Mouse (Mus musculus) liver, embryonic 15.5 days (tissue): ENCODE results near the gene Nr4a3. TPM values are rescaled to one million over a fixed set of nuclear protein-coding genes. Genes with fewer than 3 reads are reported as not detected.

Experiments used
- ATAC-seq: fragments of 200-750 bp; cut with Nextera tagmentation; 2 replicates; pipeline ENCODE4 v1.8.0; 2017; ENCODE audit warnings: moderate number of reproducible peaks, mild to moderate bottlenecking, moderate library complexity; ENCODE audit not compliant: insufficient read depth
- H3K27ac ChIP-seq: fragments of 300-500 bp; sonication (generic); replicated peaks from 2 replicates; pipeline ENCODE4 v1.5.1; 2015; ENCODE audit warnings: mild to moderate bottlenecking, inconsistent platforms
- H3K27me3 ChIP-seq: fragments of 300-500 bp; sonication (generic); 2 replicates; pipeline ENCODE4 v1.6.1; 2015; ENCODE audit warnings: mild to moderate bottlenecking, inconsistent platforms
- H3K36me3 ChIP-seq: fragments of 300-500 bp; sonication (generic); replicated peaks from 2 replicates; pipeline ENCODE4 v1.6.1; 2015; ENCODE audit warnings: moderate library complexity, mild to moderate bottlenecking, inconsistent platforms
- H3K4me1 ChIP-seq: fragments of 300-500 bp; sonication (generic); replicated peaks from 2 replicates; pipeline ENCODE4 v1.6.1; 2015; ENCODE audit warnings: inconsistent platforms
- H3K4me2 ChIP-seq: fragments of 300-500 bp; sonication (generic); 2 replicates; pipeline ENCODE4 v1.6.1; 2015; ENCODE audit warnings: moderate library complexity, mild to moderate bottlenecking, inconsistent platforms
- H3K4me3 ChIP-seq: fragments of 300-500 bp; sonication (generic); replicated peaks from 2 replicates; pipeline ENCODE4 v1.5.1; 2015; ENCODE audit warnings: mild to moderate bottlenecking, inconsistent platforms
- H3K9ac ChIP-seq: fragments of 300-500 bp; sonication (generic); 2 replicates; pipeline ENCODE4 v1.6.1; 2015; ENCODE audit warnings: moderate library complexity, mild to moderate bottlenecking, inconsistent platforms
- H3K9me3 ChIP-seq: fragments of 300-500 bp; sonication (generic); replicated peaks from 2 replicates; pipeline ENCODE4 v1.6.1; 2016; ENCODE audit warnings: inconsistent platforms
- WGBS: fragments of 180-500 bp; shearing (Covaris S2); methylation state at CpG from one replicate; pipeline ENCODE4 v1.1.7; 2015; ENCODE audit warnings: mixed read lengths; ENCODE audit not compliant: insufficient replicate concordance; 5-methylcytosine and 5-hydroxymethylcytosine counted together
- polyA plus RNA-seq: library from polyadenylated mRNA; unstranded; fragments of >200 nt; fragmentation: Nextera tagmentation; extraction: Ambion mirVana; gene quantifications from 2 replicates; pipeline ENCODE4 v1.2.1, GENCODE M21; 2015

Nr4a3 gene
- polyA plus RNA-seq, 1 experiment from 2014 or later, result not detected

DNA sequence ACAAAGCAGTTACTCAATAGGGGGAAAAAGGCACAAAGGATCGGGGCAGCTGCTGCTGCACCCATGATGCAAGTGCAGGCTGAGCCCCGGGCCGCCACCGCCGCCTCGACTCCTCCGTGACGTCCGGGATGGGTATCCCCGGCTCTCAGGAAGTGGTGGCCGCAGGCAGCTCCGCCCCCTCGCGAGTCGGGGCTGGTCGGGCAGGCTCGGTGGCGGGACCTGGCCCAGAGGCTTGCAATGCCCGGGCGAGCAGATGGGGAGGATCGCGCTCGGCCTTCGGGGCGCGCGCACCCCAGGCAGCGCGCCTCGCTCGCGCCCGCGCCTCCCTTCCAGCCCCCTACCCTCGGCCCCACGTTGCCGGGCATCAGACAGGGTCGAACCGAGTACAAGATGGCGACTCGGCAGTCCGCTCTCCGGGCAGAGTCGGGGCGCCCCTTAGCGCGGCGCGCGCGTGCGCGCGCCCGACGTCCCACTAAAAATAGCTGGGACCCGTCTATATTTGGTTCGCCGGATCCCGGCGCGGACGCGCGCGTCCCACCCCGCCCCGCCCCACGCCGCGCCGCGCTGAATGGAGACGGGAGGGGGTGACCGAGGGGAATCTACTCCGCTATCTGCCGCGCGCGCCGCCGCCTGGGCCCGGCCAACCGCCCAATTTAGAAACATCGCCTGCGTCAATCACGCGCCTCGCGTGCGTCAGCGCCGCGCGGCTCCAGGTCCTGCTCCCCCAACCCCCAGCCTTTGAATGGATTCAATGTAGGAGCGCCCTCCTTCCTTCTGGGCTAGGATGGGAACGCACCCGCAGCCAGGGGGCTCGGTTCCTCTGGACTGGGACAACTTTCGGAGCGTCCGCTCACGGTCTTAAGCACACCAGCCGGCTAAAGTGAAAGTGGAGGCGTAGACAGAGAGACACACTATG lies 1.9 kb upstream of the Nr4a3 start:
- H3K4me2 ChIP-seq, result peak overlapping the region; percentile 96
- peaks cover 45% of the 10 kb centered on the region for H3K4me1 ChIP-seq
- peak overlapping the region; percentile 86 for H3K27ac ChIP-seq
- peak; percentile 87 for ATAC-seq
- H3K4me3 ChIP-seq, result peak overlapping the region; percentile 74
- H3K27me3 ChIP-seq, result peaks cover 54% of the 10 kb centered on the region
- peak overlapping the region; percentile 71 for H3K9ac ChIP-seq
- H3K9me3 ChIP-seq, result no peaks in the 10 kb centered on the region
- no peaks in the 10 kb centered on the region for H3K36me3 ChIP-seq
- under 1% methylated on average over 105 of the region's 105 CpGs for WGBS

DNA sequence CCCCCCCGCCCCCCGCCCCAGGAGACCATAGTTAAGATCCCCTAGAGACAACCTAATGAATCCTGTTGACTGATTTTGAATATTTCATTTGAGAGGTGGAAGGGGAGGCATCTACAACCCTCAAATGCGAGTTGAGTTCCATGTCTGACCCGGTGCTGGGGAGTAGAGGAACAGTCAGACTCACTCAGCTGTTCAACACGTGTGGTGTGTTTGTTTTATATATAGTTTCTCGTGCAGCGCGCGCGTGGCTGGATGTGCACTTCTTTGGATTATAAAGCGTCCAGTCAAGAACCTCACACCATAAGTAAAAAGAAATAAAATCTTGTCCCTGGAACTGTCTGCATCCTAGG lies 837 bp upstream of the Nr4a3 start:
- Histone ChIP-seq H3K9ac (peak overlapping the region; percentile 48), H3K9me3 (no peaks in the 10 kb centered on the region), H3K27ac (peak overlapping the region; percentile 33; the same call in 1 of the 2 replicates), H3K4me3 (peak overlapping the region; percentile 74), H3K4me1 (peaks cover 47% of the 10 kb centered on the region), H3K4me2 (peak overlapping the region; percentile 96), H3K36me3 (no peaks in the 10 kb centered on the region), H3K27me3 (peaks cover 65% of the 10 kb centered on the region)
- no peak for ATAC-seq
- under 1% methylated on average over 11 of the region's 11 CpGs for WGBS

DNA sequence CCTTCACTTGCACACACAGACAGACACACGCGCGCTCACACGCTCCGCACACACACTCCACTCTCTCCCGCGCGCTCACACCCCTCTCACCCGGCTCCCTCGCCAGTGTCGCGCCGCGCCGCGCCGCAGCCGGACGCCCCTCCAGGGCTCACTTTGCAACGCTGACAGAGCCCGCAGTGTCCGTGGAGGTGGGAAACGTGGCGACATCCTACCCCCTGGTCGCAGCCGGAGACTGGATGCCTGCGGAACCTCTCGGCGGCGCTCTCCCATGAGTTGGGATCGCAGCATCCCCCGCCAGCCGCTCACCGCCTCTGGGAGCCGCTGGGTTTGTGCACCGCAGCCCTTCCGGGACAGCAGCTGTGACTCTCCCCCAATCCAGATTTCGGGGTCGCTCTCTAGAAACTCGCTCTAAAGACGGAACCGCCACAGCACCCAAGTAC lies 348 bp downstream of the Nr4a3 start:
- H3K36me3 ChIP-seq, result no peaks in the 10 kb centered on the region
- no peak overlapping the region for H3K27ac ChIP-seq
- WGBS, result under 1% methylated on average over 42 of the region's 42 CpGs
- peak overlapping the region; percentile 30; the same call in 1 of the 2 replicates for H3K9ac ChIP-seq
- no peaks in the 10 kb centered on the region for H3K9me3 ChIP-seq
- ATAC-seq, result peak; percentile 2; the same call in 1 of the 2 replicates
- peaks cover 47% of the 10 kb centered on the region for H3K4me1 ChIP-seq
- H3K4me2 ChIP-seq, result peak overlapping the region; percentile 96
- H3K27me3 ChIP-seq, result peaks cover 77% of the 10 kb centered on the region
- peak overlapping the region; percentile 74 for H3K4me3 ChIP-seq

DNA sequence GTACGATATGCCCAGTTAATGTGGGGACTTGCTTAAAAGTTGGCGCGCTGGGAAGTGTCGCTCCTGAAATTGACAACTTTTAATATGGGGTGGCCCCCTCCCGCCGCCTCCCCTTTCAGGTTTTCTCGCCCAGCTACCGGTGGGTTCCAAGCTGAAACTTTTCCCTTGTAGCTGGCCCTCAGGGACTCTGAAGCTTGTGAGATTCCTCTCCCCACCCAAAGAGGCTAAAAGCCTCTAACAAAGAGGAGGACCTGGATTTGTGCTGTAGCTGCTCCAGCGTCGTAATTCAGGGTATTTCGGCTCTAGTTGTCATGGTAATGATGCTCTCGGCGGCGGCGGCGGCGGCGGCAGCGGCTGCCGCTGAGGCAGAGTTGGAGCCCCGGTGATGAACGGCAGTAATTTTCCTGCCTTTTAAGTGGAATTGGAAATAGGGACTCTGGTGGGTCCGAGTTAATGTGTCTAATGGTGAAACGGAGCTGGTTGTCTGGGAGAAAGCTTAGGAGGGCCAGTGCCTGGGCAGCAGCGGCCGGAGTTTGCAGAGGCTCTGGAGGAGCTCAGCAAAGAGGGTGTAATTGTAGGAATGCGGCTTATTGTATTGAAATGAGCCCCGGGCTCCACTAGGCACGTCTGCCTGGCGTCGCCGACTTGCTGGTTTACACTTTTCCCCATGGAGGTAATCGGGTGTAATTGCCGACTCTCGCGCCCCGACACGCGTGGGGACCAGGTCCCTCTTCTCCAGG lies 938 bp downstream of the Nr4a3 start:
- H3K9me3 ChIP-seq, result no peaks in the 10 kb centered on the region
- H3K27ac ChIP-seq, result no peak overlapping the region
- peak overlapping the region; percentile 96 for H3K4me2 ChIP-seq
- H3K4me3 ChIP-seq, result peak overlapping the region; percentile 74
- WGBS, result under 1% methylated on average over 39 of the region's 39 CpGs
- no peaks in the 10 kb centered on the region for H3K36me3 ChIP-seq
- H3K9ac ChIP-seq, result no peak overlapping the region
- peaks cover 47% of the 10 kb centered on the region for H3K4me1 ChIP-seq
- H3K27me3 ChIP-seq, result peaks cover 80% of the 10 kb centered on the region
- ATAC-seq, result no peak

DNA sequence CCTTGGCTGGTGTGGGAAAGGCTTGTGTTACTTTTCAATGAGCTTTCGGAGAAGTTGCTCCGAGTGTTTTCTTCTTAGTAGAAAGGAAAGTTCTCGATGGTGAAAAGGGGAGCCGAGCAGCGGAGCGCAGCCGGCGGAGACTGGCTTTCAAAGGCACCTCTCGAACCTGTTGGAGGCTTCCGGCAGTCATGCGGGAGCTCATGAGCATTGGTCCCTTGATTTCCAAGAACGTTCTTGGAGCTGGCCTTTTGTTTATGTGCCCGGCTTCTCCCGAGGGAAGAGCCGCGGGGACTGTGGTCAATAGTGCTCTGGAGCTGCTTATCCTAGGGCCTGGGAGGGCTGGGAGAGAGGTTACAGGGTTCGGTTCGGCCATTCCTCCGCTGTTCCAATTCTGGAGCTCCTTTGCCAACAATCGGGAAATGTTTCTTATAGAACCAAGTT lies 1.5 kb downstream of the Nr4a3 start:
- peak overlapping the region; percentile 74 for H3K4me3 ChIP-seq
- ATAC-seq, result no peak
- WGBS, result 1% methylated on average over 20 of the region's 20 CpGs
- H3K27ac ChIP-seq, result no peak overlapping the region
- no peak overlapping the region for H3K9ac ChIP-seq
- H3K4me1 ChIP-seq, result peaks cover 47% of the 10 kb centered on the region
- peak overlapping the region; percentile 96 for H3K4me2 ChIP-seq
- no peaks in the 10 kb centered on the region for H3K36me3 ChIP-seq
- no peaks in the 10 kb centered on the region for H3K9me3 ChIP-seq
- H3K27me3 ChIP-seq, result peaks cover 85% of the 10 kb centered on the region

DNA sequence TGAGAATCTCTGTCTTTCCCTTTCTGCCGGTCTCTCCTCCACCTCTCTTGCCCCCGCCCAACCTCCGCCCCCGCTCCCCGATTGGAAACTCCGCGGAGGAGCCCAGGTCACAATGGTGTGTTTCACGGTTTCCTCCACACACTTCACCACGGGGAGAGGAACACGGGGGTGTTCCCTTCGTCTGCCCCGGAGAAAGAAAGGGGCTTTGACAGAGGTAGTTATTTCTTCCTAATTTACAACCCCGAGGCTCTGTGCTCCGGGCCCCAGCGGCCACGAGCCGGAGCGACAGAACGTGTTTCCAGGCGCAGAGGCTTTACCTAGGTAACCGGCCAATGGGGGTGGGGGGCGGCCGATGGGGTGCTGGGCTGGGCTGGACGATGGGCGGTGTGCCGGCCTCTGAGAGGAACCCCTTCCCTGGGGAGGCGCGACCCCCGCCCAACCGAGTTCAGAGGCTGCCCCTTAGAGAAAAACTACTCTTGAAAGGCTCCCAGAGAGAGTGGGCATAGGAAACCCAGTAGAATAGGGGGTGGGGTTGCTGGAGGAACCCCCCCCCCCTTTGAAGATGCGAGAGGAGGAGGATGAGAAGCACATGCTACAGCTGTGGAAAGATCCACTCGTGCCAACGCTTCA lies 2.3 kb downstream of the Nr4a3 start:
- Histone ChIP-seq H3K4me3 (peak overlapping the region; percentile 74), H3K36me3 (no peaks in the 10 kb centered on the region), H3K4me1 (peaks cover 51% of the 10 kb centered on the region), H3K9me3 (no peaks in the 10 kb centered on the region), H3K9ac (no peak overlapping the region), H3K27me3 (peaks cover 93% of the 10 kb centered on the region), H3K27ac (no peak overlapping the region), H3K4me2 (peak overlapping the region; percentile 96)
- 2% methylated on average over 32 of the region's 33 CpGs for WGBS
- ATAC-seq, result no peak

DNA sequence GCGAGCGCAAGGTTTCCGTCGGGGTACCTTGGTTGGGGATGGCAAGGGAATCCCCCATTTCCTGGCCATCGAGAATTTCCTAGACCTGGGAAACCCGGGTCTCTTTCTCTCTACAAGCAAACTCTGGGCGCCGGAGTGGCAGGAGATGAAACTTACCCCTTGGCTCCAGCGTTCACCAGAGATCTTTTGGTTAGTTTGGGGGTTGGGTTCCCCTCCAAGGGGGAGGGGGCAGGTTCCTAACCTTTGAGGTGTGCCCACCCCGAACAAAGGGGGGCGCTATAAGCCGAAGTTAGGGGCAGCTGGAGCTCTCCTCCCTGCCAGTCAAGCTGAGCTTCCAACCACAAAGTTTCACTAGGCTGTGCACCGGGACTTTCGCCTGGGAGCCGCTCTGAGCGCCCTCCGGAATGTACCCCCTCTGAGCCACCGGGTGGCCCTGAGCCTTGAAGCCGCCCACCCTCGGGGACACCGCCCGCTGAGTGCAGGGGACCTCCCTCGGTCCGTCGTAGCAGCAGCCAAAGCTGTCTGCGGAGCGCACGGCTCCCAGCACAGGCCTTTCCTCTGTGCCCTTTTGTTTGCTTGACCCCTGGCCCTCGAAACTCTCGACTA lies 2.9 kb downstream of the Nr4a3 start:
- ATAC-seq, result no peak
- Histone ChIP-seq H3K9me3 (no peaks in the 10 kb centered on the region), H3K9ac (no peak overlapping the region), H3K4me1 (peaks cover 45% of the 10 kb centered on the region), H3K4me3 (peak overlapping the region; percentile 74), H3K27ac (no peak overlapping the region), H3K36me3 (no peaks in the 10 kb centered on the region), H3K4me2 (peak overlapping the region; percentile 96), H3K27me3 (peaks cover 97% of the 10 kb centered on the region)
- whole genome bisulfite sequencing, result 4% methylated on average over 30 of the region's 30 CpGs

DNA sequence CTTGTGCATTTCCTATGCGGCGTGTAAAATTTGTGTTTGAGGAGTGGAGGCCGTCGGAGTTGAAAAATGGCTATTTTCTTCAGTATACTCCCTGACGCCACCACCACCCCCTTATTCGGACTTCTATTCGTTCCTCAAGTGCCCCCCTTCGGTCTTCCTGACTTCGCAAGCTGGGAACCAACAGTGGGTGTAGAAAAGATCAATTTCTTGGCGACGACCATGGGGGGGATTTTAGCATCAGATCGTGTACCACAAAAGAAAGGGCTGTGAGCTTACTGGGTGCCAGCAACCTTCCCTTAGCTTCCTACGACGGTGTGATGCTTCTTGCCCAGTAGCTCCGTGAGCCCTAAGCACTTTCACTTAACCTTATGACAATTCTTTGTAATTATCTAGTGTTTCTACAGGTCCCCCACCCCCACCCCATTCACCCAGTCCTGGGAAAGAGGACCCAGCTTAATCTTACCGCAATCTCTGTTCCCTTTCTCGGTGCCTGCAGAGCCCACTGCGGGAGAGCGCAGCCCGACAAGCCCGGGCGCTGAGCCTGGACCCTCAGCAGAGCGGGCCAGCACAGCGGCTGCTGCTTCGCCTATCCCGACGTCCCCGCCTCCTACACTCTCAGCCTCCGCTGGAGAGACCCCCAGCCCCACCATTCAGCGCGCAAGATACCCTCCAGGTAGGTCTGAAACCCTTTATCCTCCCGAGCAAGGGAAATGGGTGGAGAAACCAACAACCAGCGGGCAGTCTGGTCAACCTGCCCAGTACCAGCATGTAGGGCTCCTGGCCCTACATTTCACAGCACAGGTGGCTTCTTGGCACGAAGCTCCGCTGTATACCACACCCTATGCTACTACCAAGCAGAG lies 3.7 kb downstream of the Nr4a3 start:
- Histone ChIP-seq H3K27ac (no peak overlapping the region), H3K4me2 (peak overlapping the region; percentile 96; the same call in 1 of the 2 replicates), H3K4me1 (peaks cover 44% of the 10 kb centered on the region), H3K4me3 (no peak overlapping the region), H3K9me3 (no peaks in the 10 kb centered on the region), H3K36me3 (no peaks in the 10 kb centered on the region), H3K27me3 (peaks cover 97% of the 10 kb centered on the region), H3K9ac (no peak overlapping the region)
- 3% methylated on average over 35 of the region's 35 CpGs for WGBS
- ATAC-seq, result no peak

DNA sequence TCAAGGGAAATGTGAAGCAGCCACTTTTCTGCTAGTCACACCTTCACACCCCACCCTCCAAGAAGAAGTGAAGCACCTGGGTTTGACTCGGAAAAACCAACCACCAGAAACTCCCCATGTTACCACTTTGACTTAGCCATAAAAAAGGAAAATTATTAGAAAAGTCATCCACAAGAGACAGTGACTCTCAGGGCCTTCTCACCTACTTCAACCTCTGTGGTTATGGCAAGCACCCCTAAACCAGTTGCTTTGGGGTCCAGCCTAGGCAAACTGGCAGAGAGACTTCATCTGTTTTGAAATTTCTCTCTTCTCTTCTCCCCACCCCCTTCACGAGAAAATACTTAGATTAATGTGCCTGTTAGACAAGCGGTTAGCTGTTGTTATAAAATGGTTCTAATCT lies 5.1 kb downstream of the Nr4a3 start:
- peaks cover 35% of the 10 kb centered on the region for H3K4me1 ChIP-seq
- H3K4me2 ChIP-seq, result no peak overlapping the region
- WGBS, result 37% methylated on average over 3 of the region's 3 CpGs
- ATAC-seq, result no peak
- no peak overlapping the region for H3K27ac ChIP-seq
- H3K9ac ChIP-seq, result no peak overlapping the region
- no peaks in the 10 kb centered on the region for H3K9me3 ChIP-seq
- H3K36me3 ChIP-seq, result no peaks in the 10 kb centered on the region
- peaks cover 98% of the 10 kb centered on the region for H3K27me3 ChIP-seq
- no peak overlapping the region for H3K4me3 ChIP-seq

DNA sequence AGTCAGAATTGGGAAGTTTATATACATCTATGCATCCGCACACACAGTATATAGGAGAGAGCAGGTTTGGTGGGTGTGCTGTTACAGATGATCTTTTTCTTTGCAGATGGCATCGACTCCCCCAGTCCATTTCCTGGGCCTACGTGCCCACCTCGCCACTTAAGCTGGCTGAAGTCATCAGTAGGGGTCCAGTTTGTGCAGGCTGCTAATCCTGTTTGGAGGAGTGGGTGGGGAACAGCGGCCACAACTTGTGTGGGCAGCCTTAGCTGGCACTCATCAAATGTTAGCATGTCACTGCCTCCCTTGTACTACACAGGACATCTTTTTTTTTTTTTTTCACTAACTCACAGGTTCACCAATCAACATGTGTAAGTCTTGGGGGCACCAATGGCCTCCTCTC lies 5.5 kb downstream of the Nr4a3 start:
- no peak overlapping the region for H3K9ac ChIP-seq
- H3K27ac ChIP-seq, result no peak overlapping the region
- no peaks in the 10 kb centered on the region for H3K9me3 ChIP-seq
- H3K4me2 ChIP-seq, result no peak overlapping the region
- H3K4me1 ChIP-seq, result peaks cover 31% of the 10 kb centered on the region
- H3K27me3 ChIP-seq, result peaks cover 94% of the 10 kb centered on the region
- 33% methylated on average over 5 of the region's 5 CpGs for WGBS
- ATAC-seq, result no peak
- H3K36me3 ChIP-seq, result no peaks in the 10 kb centered on the region
- H3K4me3 ChIP-seq, result no peak overlapping the region
